Mouse (Mus musculus) ovary, adult 2 months (tissue): ENCODE results near the gene Sctr. TPM values are rescaled to one million over a fixed set of nuclear protein-coding genes. Genes with fewer than 3 reads are reported as not detected.

Experiments
- polyA plus RNA-seq: library from polyadenylated mRNA; depleted of rRNA; stranded (reverse); fragments of >200 nt; gene quantifications from 2 replicates; pipeline ENCODE4 v1.2.3, GENCODE M21; 2012; rRNA removed

The Sctr gene
- 0.38 and 0.61 TPM in 2 replicates for polyA plus RNA-seq

DNA sequence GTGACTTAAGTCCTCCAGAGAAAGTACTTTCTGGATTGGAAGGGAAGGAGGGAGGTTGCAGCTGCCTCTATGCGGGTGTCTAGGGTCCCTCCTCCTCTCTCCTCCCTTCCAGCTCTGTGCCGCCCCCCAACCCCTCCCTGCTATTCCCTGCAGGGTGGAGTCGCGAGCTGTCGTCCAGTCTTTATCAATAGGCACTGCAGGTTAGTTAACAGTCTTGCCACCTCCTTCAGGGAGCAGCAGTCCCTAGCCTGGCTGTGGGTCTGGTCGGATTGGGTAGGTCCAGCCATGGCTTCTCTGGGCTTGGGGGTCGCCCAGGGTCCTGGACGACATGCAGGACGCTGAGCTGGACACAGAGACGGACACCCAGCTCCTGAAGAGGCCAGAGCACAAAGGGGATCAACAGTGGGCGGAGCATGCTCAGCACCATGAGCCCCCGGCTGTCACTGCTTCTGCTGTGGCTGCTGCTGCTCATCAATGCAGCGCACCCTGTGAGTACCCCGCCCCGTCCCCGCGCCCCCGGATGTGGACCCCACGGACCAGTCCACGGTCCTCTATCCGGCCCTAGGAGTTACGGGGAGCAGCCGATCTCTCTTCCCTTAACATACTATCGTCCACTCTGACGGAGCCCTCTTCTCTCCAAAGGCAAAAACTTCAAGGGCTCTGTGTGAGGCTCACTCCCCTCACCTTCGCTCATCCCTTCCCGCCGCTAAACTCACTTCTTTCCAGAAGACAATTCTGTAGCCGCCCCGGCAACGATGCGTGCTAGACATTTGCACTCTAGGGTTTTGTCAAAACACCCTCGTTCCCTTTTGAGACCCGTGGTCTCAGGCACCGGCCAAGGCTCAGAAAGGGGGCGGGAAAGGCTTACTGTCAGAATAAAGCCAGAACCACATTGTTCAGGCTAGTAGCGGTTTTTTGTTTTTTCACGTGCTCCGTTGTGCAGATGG lies at the start of gene Sctr:
Gene Sctr, plus strand, starts transcription at position 51 of the 947 bp plus-strand sequence.

DNA sequence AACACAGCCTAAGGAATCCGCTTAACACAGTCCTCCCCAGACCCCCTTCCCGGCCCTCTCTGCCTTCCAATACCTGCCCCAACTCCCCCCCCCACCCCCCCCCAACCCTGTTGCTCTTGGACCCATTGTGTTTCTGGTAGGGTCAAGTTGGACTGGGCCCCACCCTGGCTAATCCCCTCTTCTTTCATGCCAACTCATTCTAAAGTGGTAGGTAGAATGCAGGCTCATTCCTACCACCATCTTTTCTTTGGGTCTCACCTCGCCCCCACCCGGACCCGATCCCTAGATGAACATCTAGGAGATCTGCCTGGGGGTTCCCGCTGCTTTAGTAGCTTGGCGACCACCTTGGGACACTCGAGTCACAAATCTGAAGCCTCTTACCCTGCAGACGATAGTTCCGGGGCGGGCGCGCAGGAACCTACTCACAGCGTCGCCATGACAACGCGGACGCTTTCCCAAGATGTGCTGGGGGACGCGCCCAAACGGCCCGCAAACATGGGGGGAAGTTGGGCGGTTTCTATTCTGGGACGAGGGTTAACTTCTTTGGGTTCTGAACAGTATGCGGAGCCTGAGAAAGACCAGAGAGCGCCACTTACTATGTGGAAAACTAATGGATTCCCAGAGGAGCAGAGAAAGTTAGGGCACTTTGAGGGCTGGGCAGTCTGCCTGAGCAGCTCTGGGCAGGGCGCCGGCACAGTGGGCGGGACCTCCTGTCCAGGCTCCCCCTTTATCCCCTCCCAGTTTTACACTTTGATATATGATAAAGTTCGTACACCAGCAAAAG lies 9.7 kb upstream of the Sctr start, which contains the start of gene Cfap221:
Gene Cfap221, minus strand, starts transcription at position 437 of the 784 bp plus-strand sequence.

DNA sequence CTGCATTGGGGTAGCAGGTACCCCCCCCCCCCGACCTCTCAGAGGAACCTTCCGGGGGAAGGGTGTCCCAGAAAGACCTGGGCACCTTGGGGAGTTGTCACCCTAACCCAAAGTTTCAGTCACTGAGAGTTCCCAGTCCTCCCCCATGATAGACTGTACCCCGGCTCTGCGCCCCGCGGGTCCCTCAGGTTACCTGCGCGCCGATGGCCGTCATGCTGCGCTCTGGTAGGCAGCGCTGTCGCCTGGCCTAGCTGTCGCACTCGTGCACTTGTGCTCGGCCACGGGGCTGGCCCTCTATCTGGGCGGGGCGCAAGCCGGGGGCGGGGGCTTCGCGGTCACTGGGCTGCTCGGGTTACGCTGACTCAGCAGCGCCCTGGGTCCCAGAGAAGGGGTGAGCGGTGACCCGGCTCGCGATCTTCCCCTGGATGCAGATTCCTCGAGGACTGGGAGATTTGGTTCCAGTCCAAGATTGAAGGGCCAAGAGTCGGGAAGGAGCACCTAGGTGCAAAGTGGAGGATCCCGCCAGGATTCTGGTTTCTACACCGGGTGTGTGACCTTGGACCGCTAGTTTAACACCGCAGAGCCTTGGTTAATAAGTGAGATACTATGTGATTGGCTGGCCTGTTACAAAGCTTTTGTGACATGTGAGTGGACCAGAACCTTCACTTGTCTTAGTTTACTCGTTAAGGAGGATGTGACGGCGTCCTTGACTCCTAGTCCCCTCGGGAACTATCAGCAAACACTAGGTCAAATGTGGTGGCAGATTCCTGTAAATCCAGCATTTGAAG lies 67.0 kb downstream of the Sctr start, which contains the start of gene Tmem37:
Gene Tmem37, minus strand, starts transcription at position 556 of the 788 bp plus-strand sequence.

Other genes with a start within 250 kb of the Sctr start
- gene Ptpn4, start 169.3 kb upstream of the Sctr start, polyA plus RNA-seq, result 6.7 and 9.4 TPM in 2 replicates
- gene Tmem177, start 93.7 kb upstream of the Sctr start, polyA plus RNA-seq, result 4.4 and 6.3 TPM in 2 replicates
- gene Cfap221, start 9.7 kb upstream of the Sctr start, polyA plus RNA-seq, result 0.37 and 0.41 TPM in 2 replicates
- gene Tmem37, start 67.2 kb downstream of the Sctr start, polyA plus RNA-seq, result 30.0 and 35.6 TPM in 2 replicates
- gene Dbi, start 114.2 kb downstream of the Sctr start, polyA plus RNA-seq, result 251 and 335 TPM in 2 replicates
- gene 3110009E18Rik, start 114.3 kb downstream of the Sctr start, polyA plus RNA-seq, result 0.73 and 0.76 TPM in 2 replicates